Mouse (Mus musculus) lung, postnatal 25 days (tissue): ENCODE results near the gene BC049352.

Experiments used
- DNase-seq: peaks from one replicate; pipeline ENCODE4 v3.0.0; 2022; ENCODE audit warnings: low spot score

Gene BC049352

GRCm38 (mm10) chr9:45250306-45250705 is 68.5 kb downstream of the BC049352 start:
- DNase-seq = no peak

DNA sequence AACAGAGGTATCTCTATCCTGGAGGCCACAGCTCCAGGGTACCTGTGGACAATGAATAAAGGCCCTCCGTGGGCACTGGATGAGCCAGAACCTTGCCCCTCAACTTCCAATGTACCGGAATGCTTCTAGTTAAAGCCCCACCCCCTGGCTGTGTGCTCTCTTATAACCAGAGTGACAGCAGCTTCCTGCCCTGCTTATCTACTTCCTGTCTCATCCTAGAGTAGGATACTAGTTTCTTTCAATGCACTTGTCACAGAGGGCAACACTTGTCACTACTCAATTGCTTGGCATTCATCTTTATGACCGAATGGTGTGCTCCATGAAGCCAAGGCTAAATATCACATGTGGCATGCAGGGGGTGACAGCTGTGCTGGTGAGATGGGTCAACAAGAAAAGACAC is 69.5 kb downstream of the BC049352 start:
- no peak for DNase-seq

DNA sequence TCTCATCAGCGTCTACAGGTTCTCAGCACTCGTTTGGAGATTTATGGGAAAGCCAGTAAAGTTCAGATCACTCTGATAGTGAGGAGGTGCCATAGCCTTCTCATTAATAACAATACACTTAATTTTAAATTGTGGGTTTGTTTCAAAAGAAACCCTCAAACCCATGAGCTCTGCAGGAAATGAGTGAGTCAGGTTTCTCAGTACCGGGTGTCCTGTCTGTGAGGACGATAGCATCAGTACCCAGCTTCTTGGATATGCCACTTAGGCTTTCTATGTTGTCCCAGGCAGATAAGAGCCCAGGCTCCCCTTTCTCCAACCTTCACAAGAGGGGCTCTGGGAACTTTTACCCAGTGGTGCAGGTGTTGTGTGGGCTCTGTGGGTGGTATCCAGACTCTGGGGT is 70.2 kb downstream of the BC049352 start:
- DNase-seq = no peak

- no peak for DNase-seq
Measured at GRCm38 (mm10) chr9:45252395-45252794, 70.6 kb downstream of the BC049352 start.

GRCm38 (mm10) chr9:45254021-45254420 is 72.2 kb downstream of the BC049352 start:
- DNase-seq = no peak

- DNase-seq = no peak
Measured at GRCm38 (mm10) chr9:45254605-45255004, 72.8 kb downstream of the BC049352 start.

DNA sequence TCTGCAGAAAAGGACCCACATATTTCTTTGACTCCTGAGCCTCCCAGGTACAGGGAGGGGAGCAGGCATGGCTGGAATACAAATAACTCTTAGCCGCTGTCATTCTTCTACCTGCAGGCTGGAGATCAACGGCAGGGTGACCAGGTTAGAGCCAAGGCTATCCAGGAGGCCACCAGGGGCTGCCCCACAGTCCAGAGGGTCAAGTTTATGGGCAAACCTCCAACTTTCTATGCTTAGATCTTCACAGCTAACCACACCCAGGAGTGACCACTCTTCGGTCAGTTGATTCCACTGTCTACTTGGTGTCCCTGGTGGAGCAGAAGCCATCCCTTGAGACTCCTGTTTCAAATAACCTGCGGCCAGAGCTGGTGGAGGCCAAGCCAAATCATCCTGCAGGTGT is 73.6 kb downstream of the BC049352 start:
- no peak for DNase-seq

- DNase-seq = no peak
Measured at GRCm38 (mm10) chr9:45255967-45256366, 74.2 kb downstream of the BC049352 start.

DNA sequence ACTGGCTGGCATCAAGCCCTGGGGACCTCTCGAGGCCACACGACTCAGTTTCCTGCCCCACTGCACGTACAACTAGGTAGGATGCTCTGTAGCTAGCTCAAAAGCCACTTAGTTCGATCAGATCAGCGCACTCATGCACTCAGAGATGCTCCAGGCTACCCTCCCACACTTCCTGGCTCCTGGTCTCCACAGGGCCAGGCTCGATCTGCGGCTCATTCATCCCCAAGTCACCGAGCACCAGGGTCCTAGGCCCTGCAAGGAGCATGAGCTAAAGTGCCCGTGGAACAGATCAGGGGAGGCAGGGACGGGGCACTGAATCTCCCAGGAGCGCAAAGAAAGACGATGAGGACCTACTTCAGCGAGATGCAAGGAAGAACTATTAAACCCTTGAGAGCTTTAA is 77.3 kb downstream of the BC049352 start:
- DNase-seq = no peak

GRCm38 (mm10) chr9:45261466-45261865 is 79.7 kb downstream of the BC049352 start:
- no peak for DNase-seq

DNA sequence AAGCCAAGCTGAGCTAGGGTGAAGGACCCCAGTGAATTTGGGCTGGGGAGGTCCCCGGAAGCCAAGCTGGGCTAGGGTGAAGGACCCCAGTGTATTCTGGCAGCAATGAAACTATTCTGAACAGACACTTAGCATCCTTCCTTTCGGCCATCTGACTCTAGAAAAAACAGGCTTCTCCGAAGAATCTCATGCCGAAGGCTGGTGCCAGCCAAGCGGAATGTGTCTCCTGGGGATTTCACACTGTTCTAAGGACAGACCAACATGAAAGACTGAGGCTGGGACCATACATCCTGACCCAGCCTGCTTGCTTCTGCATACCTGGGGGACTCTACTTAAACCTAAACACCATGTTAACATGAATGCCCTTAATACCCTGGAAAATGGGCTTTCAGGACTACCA is 80.1 kb downstream of the BC049352 start:
- no peak for DNase-seq

DNA sequence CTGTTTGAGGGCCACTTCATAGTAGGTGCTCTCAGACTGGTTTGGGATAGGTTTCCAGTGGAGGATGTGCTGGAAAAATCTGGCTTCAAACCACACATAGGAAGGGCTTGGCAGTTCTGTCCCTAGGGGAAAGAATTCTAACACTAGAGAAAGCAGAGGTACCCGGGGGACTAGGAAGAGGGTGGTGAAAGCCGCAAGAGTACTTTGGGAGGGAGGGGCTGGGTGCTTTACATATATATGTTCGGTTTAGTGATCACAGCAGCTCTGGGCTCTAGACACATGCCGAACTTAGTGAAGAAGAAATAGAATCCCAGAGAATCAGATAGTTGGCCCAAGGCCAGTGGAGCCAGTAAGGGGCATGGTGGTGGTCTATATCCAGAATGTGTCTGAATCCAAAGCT is 85.3 kb downstream of the BC049352 start:
- DNase-seq = no peak

GRCm38 (mm10) chr9:45268079-45268478 is 86.3 kb downstream of the BC049352 start:
- DNase-seq = peak; percentile 15

DNA sequence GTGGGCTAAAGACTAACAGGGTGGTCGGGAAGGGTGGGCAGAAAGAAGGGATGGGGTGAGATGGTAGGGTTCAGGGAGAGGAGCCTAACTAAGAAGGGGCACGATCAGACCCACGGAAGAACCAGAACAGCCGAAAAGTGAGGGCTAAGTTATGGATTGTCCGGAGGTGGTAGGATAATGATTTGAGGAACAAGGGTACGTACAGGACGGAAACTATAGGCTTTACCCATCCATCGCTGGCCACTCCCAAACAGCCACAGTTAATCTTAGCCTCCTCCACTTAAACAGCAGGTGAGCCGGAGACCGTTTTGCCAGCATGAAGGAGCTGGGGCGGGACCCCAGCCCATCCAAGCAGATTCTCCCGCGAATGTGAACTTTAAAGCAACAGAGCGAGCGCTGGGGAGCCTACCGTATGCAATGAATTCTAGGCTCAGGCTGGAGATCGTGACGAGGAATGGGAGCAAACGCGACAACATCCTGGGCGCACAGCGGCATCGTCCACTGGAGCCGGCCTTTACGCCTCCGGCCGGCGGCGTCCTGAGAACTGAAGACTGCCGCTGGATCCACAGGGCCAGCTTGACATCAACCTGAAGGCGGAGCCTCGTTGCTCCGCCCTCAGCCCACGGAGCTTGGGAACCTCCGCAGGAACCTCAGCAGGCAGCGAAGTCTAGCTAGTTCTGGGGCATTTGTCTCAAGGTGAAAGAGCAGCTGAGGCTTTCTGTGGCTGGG is 87.0 kb downstream of the BC049352 start, which contains the start of gene Il10ra:
Gene Il10ra, minus strand, starts transcription at position 553 of the 729 bp plus-strand sequence.
- peak; percentile 65 for DNase-seq

DNA sequence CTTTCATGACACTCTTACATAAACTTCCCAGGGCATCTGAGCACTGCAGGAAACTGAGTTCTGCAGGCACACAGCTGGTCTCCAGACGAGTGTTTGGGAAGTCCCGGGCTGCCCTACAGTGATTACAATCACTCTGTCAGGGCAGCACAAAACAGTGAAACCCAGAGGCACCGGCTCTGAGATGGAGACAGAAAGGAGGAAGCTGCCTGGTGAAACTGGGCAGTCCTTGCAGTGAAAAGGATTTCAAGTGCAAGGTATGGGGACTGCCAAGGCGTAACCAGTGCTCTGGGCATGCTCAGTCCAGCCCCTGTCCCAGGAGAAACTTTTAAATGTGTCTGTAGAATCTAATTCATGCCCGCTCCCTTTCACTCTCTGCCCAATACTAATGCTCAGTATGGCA is 90.4 kb downstream of the BC049352 start:
- no peak for DNase-seq

DNA sequence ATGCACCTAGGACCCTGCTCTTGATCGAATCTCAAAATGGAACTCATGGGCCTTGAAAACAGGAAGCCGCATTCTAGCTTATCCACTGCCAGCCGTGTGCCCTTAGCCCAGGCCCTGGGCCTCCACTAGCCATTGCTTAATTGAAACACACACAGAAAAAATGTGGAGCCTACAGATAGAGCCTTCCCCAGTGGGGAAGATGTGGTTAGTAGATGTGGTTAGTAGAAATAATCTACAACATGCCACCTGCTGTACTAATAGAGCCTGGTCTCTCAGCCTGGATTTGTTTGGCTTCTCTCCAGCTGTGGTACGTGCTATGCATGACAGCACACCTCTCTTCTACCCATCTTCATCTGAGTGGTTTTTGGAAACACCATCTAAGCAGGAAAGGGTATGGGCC is 92.4 kb downstream of the BC049352 start:
- no peak for DNase-seq

DNA sequence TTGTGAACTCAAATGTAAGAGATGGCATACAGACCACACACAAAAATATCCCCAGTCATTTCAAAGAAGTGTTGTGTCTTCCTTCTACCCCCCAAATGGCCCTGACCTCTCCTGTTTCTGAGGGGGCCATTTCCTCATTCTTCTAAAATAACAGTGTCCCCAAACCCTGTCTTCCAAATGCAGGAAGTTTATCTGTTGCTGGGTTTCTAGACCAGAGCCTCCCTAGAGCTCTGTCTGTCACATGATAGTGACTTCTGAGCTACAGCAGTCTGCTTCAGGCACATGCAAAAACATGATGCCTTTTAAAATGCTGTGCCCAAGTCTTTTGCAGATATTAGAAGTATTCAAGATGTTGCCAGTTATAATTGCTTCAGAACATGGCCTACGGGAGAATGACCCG is 92.8 kb downstream of the BC049352 start:
- no peak for DNase-seq

- no peak for DNase-seq
Measured at GRCm38 (mm10) chr9:45280059-45280458, 98.3 kb downstream of the BC049352 start.

DNA sequence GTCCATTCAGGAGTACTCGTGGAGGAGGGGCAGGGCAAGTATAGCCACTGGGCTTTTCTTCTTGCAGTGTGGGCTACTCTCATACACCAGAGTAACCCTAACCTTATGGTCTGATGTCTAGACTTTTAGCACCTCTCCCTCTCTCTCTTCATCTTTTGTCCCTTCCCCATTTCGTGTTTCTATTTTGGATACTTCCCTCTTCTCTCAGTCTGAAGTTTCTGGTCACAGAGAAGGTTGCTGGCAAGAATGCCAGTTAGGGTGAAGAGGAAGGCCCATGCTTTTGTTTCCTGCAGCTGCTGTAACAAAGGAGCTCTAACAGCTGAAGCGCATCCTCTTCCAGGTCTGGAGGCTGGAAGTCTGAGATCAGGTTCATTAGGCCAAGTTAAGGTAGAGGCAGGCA is 99.1 kb downstream of the BC049352 start:
- no peak for DNase-seq

DNA sequence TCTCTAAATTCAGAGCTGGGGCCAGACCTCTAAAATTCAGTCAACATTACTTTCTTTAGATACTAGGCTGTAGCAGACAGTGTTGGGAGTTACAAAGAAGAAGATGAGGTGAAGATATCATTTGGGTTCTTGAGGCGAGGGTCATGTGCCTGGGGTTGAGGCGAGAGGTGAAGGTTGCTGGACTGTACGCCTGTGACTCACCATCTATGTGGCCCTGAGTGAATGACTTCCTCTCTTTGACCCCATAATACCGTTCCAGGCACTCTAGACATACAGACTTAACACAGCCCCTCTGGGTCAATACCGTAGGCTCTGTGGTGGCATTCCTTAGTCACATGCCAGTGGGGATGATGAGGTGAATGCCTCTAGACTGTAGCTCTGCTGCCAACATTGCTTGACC is 100.7 kb downstream of the BC049352 start:
- no peak for DNase-seq

DNA sequence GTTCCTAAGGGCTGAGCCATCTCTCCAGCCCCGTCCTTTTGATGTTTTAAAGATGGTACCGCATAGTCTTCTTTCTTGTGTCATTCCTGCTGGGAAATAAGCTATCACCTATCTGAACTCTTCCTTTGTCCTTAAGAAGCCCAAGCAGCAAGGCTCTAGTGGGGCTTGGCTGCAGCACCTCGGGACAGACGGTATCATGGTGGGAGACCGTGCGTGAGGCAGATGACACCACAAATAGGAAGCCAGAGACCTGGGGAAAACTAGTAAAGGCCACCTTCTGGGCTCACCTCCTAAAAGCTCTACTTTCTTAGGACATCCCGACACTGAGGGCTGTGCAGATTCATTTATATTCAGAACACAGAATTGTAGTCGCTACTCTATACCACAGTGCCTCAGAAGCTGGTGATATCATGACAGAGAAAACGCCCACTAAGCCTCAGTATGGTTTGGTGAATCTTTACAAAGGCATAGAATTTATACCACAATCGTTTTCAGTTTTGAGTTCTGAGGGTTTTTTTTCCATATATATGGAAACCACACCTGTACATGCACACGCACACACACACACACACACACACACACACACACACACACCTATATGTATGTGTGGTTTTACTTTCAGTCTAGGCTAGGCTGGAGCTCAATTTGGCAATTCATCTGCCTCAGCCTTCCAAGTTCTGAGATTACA is 109.8 kb downstream of the BC049352 start:
- no peak for DNase-seq

GRCm38 (mm10) chr9:45294210-45295011 is 112.6 kb downstream of the BC049352 start:
- peak; percentile 45 for DNase-seq
